Mouse (Mus musculus): ENCODE data around the gene Ceacam19. TPM values are rescaled to one million over a fixed set of nuclear protein-coding genes. Genes with fewer than 3 reads are reported as not detected.

Ceacam19 gene
- polyA plus RNA-seq, 1 experiment = 0.30 TPM

GRCm38 (mm10) chr7:19856283-19856682, 31.5 kb downstream of the Ceacam19 start:
- DNase-seq = no peak
- 80% methylated on average over 6 of the region's 6 CpGs for WGBS
- Histone ChIP-seq H3K36me3 (ENCODE audit: control insufficient read depth, insufficient read depth, low read length) (no peaks in the 10 kb centered on the region), H3K4me3 (ENCODE audit: control insufficient read depth, insufficient read depth, low read length) (no peak overlapping the region), H3K4me1 (replicated peaks; ENCODE audit: control insufficient read depth, insufficient read depth, low read length) (peaks cover 24% of the 10 kb centered on the region), H3K27ac (ENCODE audit: control insufficient read depth, insufficient read depth, low read length) (no peak overlapping the region), H3K27me3 (ENCODE audit: control insufficient read depth, insufficient read depth, low read length) (no peaks in the 10 kb centered on the region)
- TF ChIP-seq POLR2A (IDR thresholded peaks at IDR 0.05; ENCODE audit: control insufficient read depth, extremely low read depth, insufficient read depth, low read length, poor library complexity) (no peak), CTCF (IDR thresholded peaks at IDR 0.05; ENCODE audit: borderline replicate concordance, control insufficient read depth, extremely low read depth, insufficient read depth, low read length, poor library complexity) (no peak)

- no peak for DNase-seq
- peaks cover 18% of the 10 kb centered on the region for H3K4me1 ChIP-seq (replicated peaks; ENCODE audit: control insufficient read depth, insufficient read depth, low read length)
- WGBS = 64% methylated on average over 5 of the region's 5 CpGs
- no peaks in the 10 kb centered on the region for H3K27me3 ChIP-seq (ENCODE audit: control insufficient read depth, insufficient read depth, low read length)
- H3K36me3 ChIP-seq (ENCODE audit: control insufficient read depth, insufficient read depth, low read length) = no peaks in the 10 kb centered on the region
- TF ChIP-seq POLR2A (IDR thresholded peaks at IDR 0.05; ENCODE audit: control insufficient read depth, extremely low read depth, insufficient read depth, low read length, poor library complexity) = no peak
- TF ChIP-seq CTCF (IDR thresholded peaks at IDR 0.05; ENCODE audit: borderline replicate concordance, control insufficient read depth, extremely low read depth, insufficient read depth, low read length, poor library complexity) = no peak
- H3K4me3 ChIP-seq (ENCODE audit: control insufficient read depth, insufficient read depth, low read length) = no peak overlapping the region
- no peak overlapping the region for H3K27ac ChIP-seq (ENCODE audit: control insufficient read depth, insufficient read depth, low read length)
These were observed 32.1 kb downstream of the Ceacam19 start for GRCm38 (mm10) chr7:19855663-19856062.

- no peak overlapping the region for H3K27ac ChIP-seq (ENCODE audit: control insufficient read depth, insufficient read depth, low read length)
- H3K4me3 ChIP-seq (ENCODE audit: control insufficient read depth, insufficient read depth, low read length) = no peak overlapping the region
- WGBS = 96% methylated on average over 20 of the region's 20 CpGs
- H3K4me1 ChIP-seq (replicated peaks; ENCODE audit: control insufficient read depth, insufficient read depth, low read length) = no peaks in the 10 kb centered on the region; the same call in 1 of the 2 replicates
- no peak for DNase-seq
- no peaks in the 10 kb centered on the region for H3K27me3 ChIP-seq (ENCODE audit: control insufficient read depth, insufficient read depth, low read length)
- TF ChIP-seq POLR2A (IDR thresholded peaks at IDR 0.05; ENCODE audit: control insufficient read depth, extremely low read depth, insufficient read depth, low read length, poor library complexity) (no peak), CTCF (IDR thresholded peaks at IDR 0.05; ENCODE audit: borderline replicate concordance, control insufficient read depth, extremely low read depth, insufficient read depth, low read length, poor library complexity) (no peak)
- no peaks in the 10 kb centered on the region for H3K36me3 ChIP-seq (ENCODE audit: control insufficient read depth, insufficient read depth, low read length)
These were observed 34.2 kb downstream of the Ceacam19 start for GRCm38 (mm10) chr7:19853526-19853925.

- TF ChIP-seq CTCF (IDR thresholded peaks at IDR 0.05; ENCODE audit: borderline replicate concordance, control insufficient read depth, extremely low read depth, insufficient read depth, low read length, poor library complexity) (no peak), POLR2A (IDR thresholded peaks at IDR 0.05; ENCODE audit: control insufficient read depth, extremely low read depth, insufficient read depth, low read length, poor library complexity) (no peak)
- Histone ChIP-seq H3K4me3 (ENCODE audit: control insufficient read depth, insufficient read depth, low read length) (no peak within 1 kb of the TSS), H3K4me1 (replicated peaks; ENCODE audit: control insufficient read depth, insufficient read depth, low read length) (peaks cover 7% of the 10 kb centered on the region)
These were observed 35.8 kb downstream of the Ceacam19 start, which contains the start of gene Gm19345 for GRCm38 (mm10) chr7:19851858-19852570. Gm19345 (plus strand) TSS chr7:19852003.

GRCm38 (mm10) chr7:19844521-19845171, 43.1 kb downstream of the Ceacam19 start:
- WGBS = 5% methylated on average over 15 of the region's 15 CpGs
- H3K27ac ChIP-seq (ENCODE audit: control insufficient read depth, insufficient read depth, low read length) = peak overlapping the region; percentile 95
- DNase-seq = peak; percentile 78
- 0 out of 2 replicates have a peak overlapping the region, but pooled peaks have one; percentile 4 for H3K4me3 ChIP-seq (ENCODE audit: control insufficient read depth, insufficient read depth, low read length)
- no peaks in the 10 kb centered on the region for H3K36me3 ChIP-seq (ENCODE audit: control insufficient read depth, insufficient read depth, low read length)
- no peaks in the 10 kb centered on the region for H3K27me3 ChIP-seq (ENCODE audit: control insufficient read depth, insufficient read depth, low read length)
- H3K4me1 ChIP-seq (replicated peaks; ENCODE audit: control insufficient read depth, insufficient read depth, low read length) = peaks cover 60% of the 10 kb centered on the region
- no peak; the same call in 1 of the 2 replicates for TF ChIP-seq POLR2A (IDR thresholded peaks at IDR 0.05; ENCODE audit: control insufficient read depth, extremely low read depth, insufficient read depth, low read length, poor library complexity)
- TF ChIP-seq CTCF (IDR thresholded peaks at IDR 0.05; ENCODE audit: borderline replicate concordance, control insufficient read depth, extremely low read depth, insufficient read depth, low read length, poor library complexity) = no peak

More at GRCm38 (mm10) chr7:19851858-19852570, 35.8 kb downstream of the Ceacam19 start, which contains the start of gene Gm19345:
- H3K36me3 ChIP-seq (ENCODE audit: control insufficient read depth, insufficient read depth, low read length) = no peaks in the 10 kb centered on the region
- no peak for DNase-seq
- 9% methylated on average over 33 of the region's 33 CpGs for WGBS
- H3K27me3 ChIP-seq (ENCODE audit: control insufficient read depth, insufficient read depth, low read length) = no peaks in the 10 kb centered on the region
- no peak within 1 kb of the TSS for H3K27ac ChIP-seq (ENCODE audit: control insufficient read depth, insufficient read depth, low read length)

GRCm38 (mm10) chr7:19843561-19843960, 44.2 kb downstream of the Ceacam19 start:
- H3K4me1 ChIP-seq (replicated peaks; ENCODE audit: control insufficient read depth, insufficient read depth, low read length) = peaks cover 60% of the 10 kb centered on the region
- no peaks in the 10 kb centered on the region for H3K36me3 ChIP-seq (ENCODE audit: control insufficient read depth, insufficient read depth, low read length)
- WGBS = 14% methylated on average over 11 of the region's 11 CpGs
- H3K27me3 ChIP-seq (ENCODE audit: control insufficient read depth, insufficient read depth, low read length) = no peaks in the 10 kb centered on the region
- H3K27ac ChIP-seq (ENCODE audit: control insufficient read depth, insufficient read depth, low read length) = peak overlapping the region; percentile 95
- H3K4me3 ChIP-seq (ENCODE audit: control insufficient read depth, insufficient read depth, low read length) = no peak overlapping the region
- DNase-seq = peak; percentile 72
- TF ChIP-seq CTCF (IDR thresholded peaks at IDR 0.05; ENCODE audit: borderline replicate concordance, control insufficient read depth, extremely low read depth, insufficient read depth, low read length, poor library complexity) (peak; percentile 88; the same call in 1 of the 2 replicates), POLR2A (IDR thresholded peaks at IDR 0.05; ENCODE audit: control insufficient read depth, extremely low read depth, insufficient read depth, low read length, poor library complexity) (no peak)

Data from thymus, adult 2 months (tissue).